ENCODE assay signal across 14 mouse cellular contexts in genomic region chr14:73838890-73839289, GRCm38 (mm10).
DNase-seq lines count a peak whose midpoint lies in the region.
"Had no signal": no experiment of that assay in that cellular context is flagged by ENCODE, and none has a peak within 500 bp of the region (broad histone marks: within the 10 kb centered on the region; RNA-seq: fewer than 3 reads in every experiment).

No protein-coding gene starts in this region.

- DNase-seq in heart, adult 8-10 months (ENCODE audit: low spot score), result peak; percentile 38
- DNase-seq in heart, embryonic 10.5 days (ENCODE audit: low spot score), result no peak
- peak; percentile 3 for DNase-seq in urinary bladder, postnatal 14 days (ENCODE audit: low spot score)
- DNase-seq in urinary bladder, adult 2 months (ENCODE audit: low spot score), result no peak
- DNase-seq in heart, postnatal 25 days (ENCODE audit: low spot score), result peak; percentile 9
- DNase-seq in skeletal muscle tissue, adult 2 months (ENCODE audit: low read depth, low spot score), result peak; percentile 60
- DNase-seq in embryo, embryonic 11 days, result no peak
- no peak for DNase-seq in left cerebral cortex, adult 8-10 months (ENCODE audit: low spot score in 2 of 2)
- DNase-seq: cerebellum, adult 11 months; layer of hippocampus, postnatal 36 days had no signal

- WGBS in heart, embryonic 10.5 days, result 64% methylated on average over 6 of the region's 6 CpGs

- H3K27ac ChIP-seq in heart, embryonic 10.5 days, result no peak overlapping the region
- H3K27ac ChIP-seq: hindbrain, embryonic 14.5 days; limb, embryonic 15.5 days; midbrain, embryonic 15.5 days; neural tube, embryonic 15.5 days had no signal

- no peaks in the 10 kb centered on the region for H3K9me3 ChIP-seq in heart, embryonic 10.5 days
- H3K9me3 ChIP-seq: limb, embryonic 15.5 days; midbrain, embryonic 15.5 days; neural tube, embryonic 15.5 days had no signal

- no peak overlapping the region for H3K4me3 ChIP-seq in heart, embryonic 10.5 days
- H3K4me3 ChIP-seq: limb, embryonic 15.5 days; midbrain, embryonic 15.5 days; neural tube, embryonic 15.5 days had no signal

- no peaks in the 10 kb centered on the region for H3K4me1 ChIP-seq in heart, embryonic 10.5 days
- H3K4me1 ChIP-seq: limb, embryonic 15.5 days; midbrain, embryonic 15.5 days; neural tube, embryonic 15.5 days had no signal

- intact Hi-C loops in heart, postnatal 25 days (cut with DNase I), result no loop called here

- H3K36me3 ChIP-seq in heart, embryonic 10.5 days, result no peaks in the 10 kb centered on the region
- H3K36me3 ChIP-seq: limb, embryonic 15.5 days; midbrain, embryonic 15.5 days; neural tube, embryonic 15.5 days had no signal

- H3K27me3 ChIP-seq in heart, embryonic 10.5 days (ENCODE audit: insufficient read depth, poor library complexity, severe bottlenecking), result no peaks in the 10 kb centered on the region
- H3K27me3 ChIP-seq: limb, embryonic 15.5 days; midbrain, embryonic 15.5 days; neural tube, embryonic 15.5 days had no signal

Comparison
In these comparisons a context has a peak if more than half of its experiments do, and no peak if none do; other contexts are left out.
1. DNase-seq: peak in heart, adult 8-10 months (single experiment), urinary bladder, postnatal 14 days (single experiment), heart, postnatal 25 days (single experiment) and skeletal muscle tissue, adult 2 months (single experiment); none in heart, embryonic 10.5 days (single experiment), urinary bladder, adult 2 months (single experiment), embryo, embryonic 11 days (single experiment) and left cerebral cortex, adult 8-10 months (0 of 2).